Mouse (Mus musculus): ENCODE data around the gene Btg2.

GRCm38 (mm10) chr1:134065241-134065809, 13.6 kb downstream of the Btg2 start:
- TF ChIP-seq CTCF (IDR thresholded peaks at IDR 0.05; ENCODE audit: borderline replicate concordance, insufficient read depth, low read depth, low read length) (no peak), POLR2A (IDR thresholded peaks at IDR 0.05; ENCODE audit: borderline replicate concordance, insufficient read depth, low read length) (no peak)

Measured in cerebellum, adult 2 months (tissue).